ENCODE assay signal across 8 mouse cellular contexts in genomic region chr2:74697567-74698121, GRCm38 (mm10). TPM values are rescaled to one million over a fixed set of nuclear protein-coding genes. Genes with fewer than 3 reads are reported as not detected.
DNase-seq lines count a peak whose midpoint lies in the region; ATAC-seq lines count a peak whose summit lies in the region.

Hoxd9 (plus strand) TSS chr2:74697727.

- WGBS in midbrain, embryonic 11.5 days, result under 1% methylated on average over 41 of the region's 43 CpGs

- peaks cover 5% of the 10 kb centered on the region for H3K4me1 ChIP-seq in midbrain, embryonic 11.5 days (ENCODE audit: control insufficient read depth, insufficient read depth, low read length)

- H3K9me3 ChIP-seq in midbrain, embryonic 11.5 days (ENCODE audit: control insufficient read depth, low read length), result no peaks in the 10 kb centered on the region

- DNase-seq in adipocyte (ENCODE audit: low spot score), result peak; percentile 64
- peak; percentile 76 for DNase-seq in gastrocnemius, adult 18-20 months (ENCODE audit: low spot score)
- DNase-seq in kidney, adult 11 months, result peak; percentile 87
- DNase-seq in midbrain, embryonic 11.5 days (ENCODE audit: low spot score, missing footprints), result peak; percentile 94
- peak; percentile 58 for DNase-seq in yolk sac, embryonic 10.5 days (ENCODE audit: low spot score)
- DNase-seq in cerebellum, adult 11-12 months, result no peak

- no peaks in the 10 kb centered on the region for H3K36me3 ChIP-seq in midbrain, embryonic 11.5 days (ENCODE audit: control insufficient read depth, insufficient read depth, low read length)

- peaks cover 99% of the 10 kb centered on the region for H3K27me3 ChIP-seq in midbrain, embryonic 11.5 days (ENCODE audit: control insufficient read depth, insufficient read depth, low read length)

- no peak within 1 kb of the TSS for H3K27ac ChIP-seq in midbrain, embryonic 11.5 days (ENCODE audit: low read depth, low read length)

- ATAC-seq in CD4-positive, CD25-positive, alpha-beta regulatory T cell, adult 4 months, result peak; percentile 42
- ATAC-seq in midbrain, embryonic 11.5 days (ENCODE audit: low FRiP score), result peak; percentile 71
- no peak for ATAC-seq in cerebellum, adult (ENCODE audit: insufficient number of reproducible peaks, low FRiP score, low TSS enrichment)

- peak within 1 kb of the TSS; percentile 26 for H3K4me3 ChIP-seq in midbrain, embryonic 11.5 days (ENCODE audit: low read depth, low read length)

- peak within 1 kb of the TSS; percentile 40 for H3K4me2 ChIP-seq in midbrain, embryonic 11.5 days

- H3K9ac ChIP-seq in midbrain, embryonic 11.5 days (ENCODE audit: low read length), result no peak within 1 kb of the TSS

RNA-seq across cellular contexts. Expression of gene Hoxd9, which starts in this region (rescaled TPM):
- not detected for polyA plus RNA-seq in CD4-positive, CD25-positive, alpha-beta regulatory T cell, adult 4 months (2017; shearing (Covaris generic))
- total RNA-seq in gastrocnemius, adult 18-20 months (2021), result 10 to 100 TPM; 17.0 to 18.1 TPM
- polyA plus RNA-seq in midbrain, embryonic 11.5 days (2014; fragmentation: Nextera tagmentation; extraction: Ambion mirVana), result not detected in 2 replicates

Comparison
In these comparisons a context has a peak if more than half of its experiments do, and no peak if none do; other contexts are left out.
1. Peak in ATAC-seq in CD4-positive, CD25-positive, alpha-beta regulatory T cell, adult 4 months; RNA of the gene not detected or under 1 TPM.
2. Peak in DNase-seq, ATAC-seq, H3K4me3 ChIP-seq and H3K4me2 ChIP-seq in midbrain, embryonic 11.5 days; RNA of the gene not detected or under 1 TPM.